Mouse (Mus musculus) CH12.LX (cell line): ENCODE data around the gene Rpl38. TPM values are rescaled to one million over a fixed set of nuclear protein-coding genes. Genes with fewer than 3 reads are reported as not detected.

Experiments
- DNase-seq: peaks from one replicate; pipeline ENCODE4 v3.0.0-alpha.2; 2013; ENCODE audit errors: extremely low read depth
- H3K27ac ChIP-seq: 2 replicates; pipeline ENCODE4 v1.5.1; 2012; ENCODE audit warnings: low read depth, mild to moderate bottlenecking, control low read depth, moderate library complexity; ENCODE audit not compliant: insufficient read depth
- H3K27me3 ChIP-seq: replicated peaks from 2 replicates; pipeline ENCODE3; 2012; ENCODE audit warnings: inconsistent platforms
- H3K36me3 ChIP-seq, 2 experiments: replicated peaks in 1 of 2; 2 replicates each; pipeline versions ENCODE3 to v1.6.1; 2012; ENCODE audit warnings: inconsistent platforms in 1 of 2, low read length in 1 of 2, mild to moderate bottlenecking in 1 of 2, mixed read lengths in 1 of 2, moderate library complexity in 1 of 2; ENCODE audit not compliant: control insufficient read depth in 1 of 2, insufficient read depth in 1 of 2
- H3K4me1 ChIP-seq, 2 experiments: 2 replicates each; pipeline ENCODE4 v1.6.1; 2012; ENCODE audit warnings: inconsistent platforms in 1 of 2, moderate library complexity in 1 of 2; ENCODE audit not compliant: insufficient read depth in 2 of 2, control insufficient read depth in 1 of 2
- H3K4me2 ChIP-seq: 2 replicates; pipeline ENCODE4 v1.6.1; 2012; ENCODE audit warnings: low read depth, mild to moderate bottlenecking, control low read depth; ENCODE audit not compliant: poor library complexity, insufficient read depth, severe bottlenecking
- H3K4me3 ChIP-seq, 3 experiments: fragments of 150-350 bp in 1 of 3; sonication (generic) in 1 of 3; replicated peaks in 1 of 3; 2 replicates each; pipeline versions ENCODE3 to v1.5.1; 2011 to 2012; ENCODE audit warnings: low read depth in 2 of 3, low read length in 2 of 3, mild to moderate bottlenecking in 2 of 3, moderate library complexity in 2 of 3, control low read depth in 1 of 3, improper control_type of control experiment in 1 of 3, inconsistent platforms in 1 of 3, mixed read lengths in 1 of 3; ENCODE audit not compliant: poor library complexity in 1 of 3
- H3K79me2 ChIP-seq: replicated peaks from 2 replicates; pipeline ENCODE4 v1.6.1; 2012; ENCODE audit warnings: mild to moderate bottlenecking, moderate library complexity; ENCODE audit not compliant: control insufficient read depth, poor library complexity, insufficient read depth, severe bottlenecking; ENCODE audit errors: extremely low read depth
- H3K9ac ChIP-seq: 2 replicates; pipeline ENCODE4 v1.6.1; 2012; ENCODE audit warnings: low read depth, mild to moderate bottlenecking, control low read depth, moderate library complexity; ENCODE audit not compliant: insufficient read depth
- H3K9me3 ChIP-seq: replicated peaks from 2 replicates; pipeline ENCODE3; 2012; ENCODE audit warnings: low read length, inconsistent platforms, mixed read lengths
- BHLHE40 ChIP-seq: IDR thresholded peaks from 2 replicates; pipeline ENCODE4 v1.6.1; 2011; ENCODE audit warnings: mild to moderate bottlenecking, low read depth, low read length, improper control_type of control experiment
- CHD2 ChIP-seq: IDR thresholded peaks from 2 replicates; pipeline ENCODE4 v1.6.1; 2011; ENCODE audit warnings: low read length, improper control_type of control experiment
- E2F4 ChIP-seq: IDR thresholded peaks from 2 replicates; pipeline ENCODE4 v1.6.1; 2011; ENCODE audit warnings: low read depth, low read length, improper control_type of control experiment; ENCODE audit not compliant: insufficient replicate concordance
- ELF1 ChIP-seq: IDR thresholded peaks from 2 replicates; pipeline ENCODE4 v1.6.1; 2014; ENCODE audit warnings: low read depth, mild to moderate bottlenecking, inconsistent platforms, low read length, improper control_type of control experiment
- HCFC1 ChIP-seq: IDR thresholded peaks from 2 replicates; pipeline ENCODE4 v1.6.1; 2012; ENCODE audit warnings: low read depth, mild to moderate bottlenecking, inconsistent platforms, low read length, improper control_type of control experiment
- JUN ChIP-seq: IDR thresholded peaks from 2 replicates; pipeline ENCODE4 v1.6.1; 2011; ENCODE audit warnings: low read depth, mild to moderate bottlenecking, low read length, improper control_type of control experiment, moderate library complexity; ENCODE audit not compliant: insufficient read depth
- KAT2A ChIP-seq: IDR thresholded peaks from 2 replicates; pipeline ENCODE4 v1.6.1; 2012; ENCODE audit warnings: low read length, improper control_type of control experiment, inconsistent platforms; ENCODE audit not compliant: insufficient replicate concordance
- MAX ChIP-seq: IDR thresholded peaks from 2 replicates; pipeline ENCODE4 v1.6.1; 2011; ENCODE audit warnings: low read length, improper control_type of control experiment
- MAZ ChIP-seq: IDR thresholded peaks from 2 replicates; pipeline ENCODE4 v1.6.1; 2012; ENCODE audit warnings: low read depth, mild to moderate bottlenecking, inconsistent platforms, low read length, improper control_type of control experiment, moderate library complexity
- MEF2A ChIP-seq: IDR thresholded peaks from 2 replicates; pipeline ENCODE4 v1.6.1; 2014; ENCODE audit warnings: low read depth, mild to moderate bottlenecking, inconsistent platforms, low read length, improper control_type of control experiment, borderline replicate concordance
- MXI1 ChIP-seq: IDR thresholded peaks from 2 replicates; pipeline ENCODE4 v1.6.1; 2011; ENCODE audit warnings: mild to moderate bottlenecking, low read depth, low read length, improper control_type of control experiment
- NELFE ChIP-seq: IDR thresholded peaks from 2 replicates; pipeline ENCODE4 v1.6.1; 2011; ENCODE audit warnings: low read depth, low read length, improper control_type of control experiment
- POLR2A ChIP-seq: IDR thresholded peaks from 2 replicates; pipeline ENCODE4 v1.6.1; 2011; ENCODE audit warnings: low read depth, mild to moderate bottlenecking, improper control_type of control experiment, low read length
- POLR2AphosphoS2 ChIP-seq: IDR thresholded peaks from 2 replicates; pipeline ENCODE4 v1.6.1; 2011; ENCODE audit warnings: low read depth, low read length, improper control_type of control experiment
- RCOR1 ChIP-seq: conservative IDR thresholded peaks from 2 replicates; pipeline ENCODE4 v1.6.1; 2012; ENCODE audit warnings: low read depth, mild to moderate bottlenecking, inconsistent platforms, low read length, improper control_type of control experiment
- SMC3 ChIP-seq: IDR thresholded peaks from 2 replicates; pipeline ENCODE4 v1.6.1; 2011; ENCODE audit warnings: low read depth, low read length, improper control_type of control experiment
- TCF12 ChIP-seq: IDR thresholded peaks from 2 replicates; pipeline ENCODE4 v1.6.1; 2014; ENCODE audit warnings: low read depth, mild to moderate bottlenecking, inconsistent platforms, low read length, improper control_type of control experiment
- USF1 ChIP-seq: IDR thresholded peaks from 2 replicates; pipeline ENCODE4 v1.6.1; 2014; ENCODE audit warnings: low read depth, mild to moderate bottlenecking, inconsistent platforms, low read length, improper control_type of control experiment
- ZC3H11A ChIP-seq: IDR thresholded peaks from 2 replicates; pipeline ENCODE4 v1.6.1; 2012; ENCODE audit warnings: low read depth, mild to moderate bottlenecking, inconsistent platforms, low read length, improper control_type of control experiment
- ZMIZ1 ChIP-seq: IDR thresholded peaks from 2 replicates; pipeline ENCODE4 v1.6.1; 2012; ENCODE audit warnings: low read depth, mild to moderate bottlenecking, inconsistent platforms, low read length, improper control_type of control experiment
- dilution Hi-C: fragments of 300-500 bp; cut with MboI; formaldehyde crosslinking; loops from 2 replicates; pipeline ENCODE4 v1.14.3; 2020; ENCODE audit warnings: low sequenced_read_pairs; ENCODE audit not compliant: extremely low pct_unique_long_range_greater_than_20kb, extremely low pct_ligation_motif_present
- in situ Hi-C: fragments of 300-500 bp; cut with MboI; formaldehyde crosslinking; loops from 3 replicates; pipeline ENCODE4 v1.14.3; 2019; ENCODE audit warnings: low sequenced_read_pairs, low pct_ligation_motif_present, low pct_unique_long_range_greater_than_20kb, mixed read lengths
- polyA plus RNA-seq: library from polyadenylated mRNA; unstranded; fragments of >175 nt; gene quantifications from 2 replicates; pipeline ENCODE4 v1.2.1, GENCODE M21; 2012; ENCODE audit warnings: low read depth; ENCODE audit not compliant: insufficient read length
- total RNA-seq, 2 experiments: library from RNA; depleted of rRNA; stranded (reverse); fragments of 300-350 nt in 1 of 2; fragments of >200 nt in 1 of 2; gene quantifications; 2 replicates each; pipeline ENCODE4 v1.2.3; 2012 to 2014

Rpl38 gene
- total and polyA plus RNA-seq, 3 experiments, result 1,435 to 5,556 (median 4,204) TPM

- TF ChIP-seq ZC3H11A, result no peak
- peak; percentile 33 for TF ChIP-seq SMC3
- peak; percentile 67 for TF ChIP-seq ZMIZ1
- TF ChIP-seq JUN, result no peak
- TF ChIP-seq POLR2AphosphoS2, result peak; percentile 98
- peak; percentile 67 for TF ChIP-seq CHD2
- TF ChIP-seq USF1, result no peak
- no peak for TF ChIP-seq MAZ
- TF ChIP-seq HCFC1, result no peak
Observed at GRCm38 (mm10) chr11:114672794-114673718, 4.7 kb downstream of the Rpl38 start (continued).

GRCm38 (mm10) chr11:114673719-114674050 is 5.4 kb downstream of the Rpl38 start:
- Histone ChIP-seq H3K27ac (no peak overlapping the region), H3K27me3 (no peaks in the 10 kb centered on the region), H3K4me2 (no peak overlapping the region), H3K4me3 (no peak overlapping the region), H3K9ac (no peak overlapping the region), H3K36me3 (peaks cover 44 to 55% of the 10 kb centered on the region in 2 experiments), H3K4me1 (peaks cover 12 to 61% of the 10 kb centered on the region in 2 experiments), H3K9me3 (no peaks in the 10 kb centered on the region), H3K79me2 (peaks cover 29% of the 10 kb centered on the region)
- dilution Hi-C loops, result no loop called here
- in situ Hi-C loops, result loop anchor here (5.0 to 25.0 kb wide), 2 partner anchors 59 to 961 kb away; partner anchors contain the start of gene Cpsf4l
- TF ChIP-seq ZC3H11A (no peak), MEF2A (no peak), MAX (no peak), NELFE (0 out of 2 replicates have a peak, but pooled peaks have one; percentile 16), POLR2AphosphoS2 (peak; percentile 22; the same call in 1 of the 2 replicates), POLR2A (0 out of 2 replicates have a peak, but pooled peaks have one; percentile 22), MXI1 (no peak), TCF12 (no peak), RCOR1 (0 out of 2 replicates have a peak, but pooled peaks have one; percentile 59), BHLHE40 (no peak), ELF1 (no peak), CHD2 (peak; percentile 4; the same call in 1 of the 2 replicates), E2F4 (no peak), KAT2A (no peak)
- peak; percentile 52 for DNase-seq
